Mouse (Mus musculus): ENCODE measurements at regions not wholly inside any gene's neighbourhood (a gene's known extent, or its start where the extent isn't known, plus 50 kb on each side); places are given as distances from the start of the nearest gene placed in this dataset.

DNA sequence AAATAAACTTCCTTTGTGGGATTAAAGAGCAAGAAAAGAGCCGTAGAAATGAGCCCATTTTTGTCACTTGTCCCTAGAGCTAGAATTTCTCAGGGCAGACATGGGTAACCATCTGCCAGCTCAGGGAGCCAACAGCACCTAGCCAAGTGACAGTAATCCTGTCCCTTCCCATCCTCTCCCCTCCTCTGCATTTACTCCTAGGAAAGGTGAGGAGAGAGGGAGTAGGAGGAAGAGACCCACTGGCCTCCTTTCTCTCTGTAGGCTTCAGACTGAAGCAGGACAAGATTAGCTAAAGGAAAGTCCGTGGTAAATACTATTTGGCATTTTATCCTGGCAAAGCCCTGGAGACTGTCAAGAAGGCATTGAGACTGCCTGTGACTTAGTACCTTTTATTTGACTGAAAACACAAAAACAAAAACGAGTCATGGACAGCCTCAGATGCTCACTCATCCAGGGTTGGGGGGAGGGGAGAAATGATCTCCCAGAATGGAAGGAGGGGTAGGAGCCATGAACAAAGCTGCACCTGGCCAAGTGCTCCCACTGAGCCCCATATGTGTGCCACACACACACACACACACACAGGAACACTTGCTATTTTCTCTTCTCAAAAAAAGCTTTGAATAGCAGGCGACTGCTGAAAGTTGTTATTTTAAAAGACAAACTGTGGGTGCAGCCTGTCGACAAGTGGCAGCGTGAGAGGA, 136.6 kb upstream of the Zfand5 start:
- Histone ChIP-seq H3K4me2 (ENCODE audit: low read depth) (no peak overlapping the region), H3K9ac (replicated peaks) (no peak overlapping the region), H3K27ac (no peak overlapping the region), H3K9me3 (ENCODE audit: control insufficient read depth, low read length) (no peaks in the 10 kb centered on the region), H3K27me3 (ENCODE audit: control insufficient read depth, insufficient read depth, low read length) (no peaks in the 10 kb centered on the region), H3K4me3 (ENCODE audit: insufficient read depth in 1 of 2, low read depth in 2 of 2, low read length in 2 of 2) (no peak overlapping the region), H3K36me3 (replicated peaks; ENCODE audit: control insufficient read depth, insufficient read depth, low read depth) (no peaks in the 10 kb centered on the region), H3K4me1 (replicated peaks; ENCODE audit: control insufficient read depth in 2 of 2, insufficient read depth in 2 of 2, low read length in 1 of 2) (no peaks in the 10 kb centered on the region)
- 52% methylated on average over 6 of the region's 6 CpGs for WGBS (ENCODE audit: insufficient replicate concordance)
- DNase-seq (ENCODE audit: low read depth in 3 of 3, low spot score in 3 of 3) (no peak), ATAC-seq (ENCODE audit: insufficient read depth) (no peak)
- TF ChIP-seq EP300 (IDR thresholded peaks at IDR 0.05; ENCODE audit: low read depth) (no peak), CTCF (IDR thresholded peaks at IDR 0.05; ENCODE audit: low read depth) (no peak)

DNA sequence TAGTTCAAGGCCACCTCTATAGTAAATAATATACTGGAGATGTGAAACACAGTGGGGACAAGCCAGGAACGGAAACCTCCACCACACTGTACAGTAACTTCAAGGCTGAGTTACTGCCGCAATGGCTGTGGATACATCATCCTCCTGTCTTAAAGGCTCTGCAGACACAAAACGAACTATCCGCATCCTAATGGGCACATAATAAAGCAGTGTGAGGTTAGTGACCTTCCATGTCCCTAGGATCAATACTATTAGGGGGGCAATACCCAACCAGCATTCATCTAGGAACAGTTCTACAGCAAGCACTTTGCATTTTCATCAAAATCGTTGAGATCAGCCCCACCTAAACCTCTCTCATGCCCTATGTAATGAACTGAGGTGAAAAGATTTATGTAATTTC, 142.4 kb upstream of the Zfand5 start:
- ATAC-seq (ENCODE audit: insufficient read depth) (no peak), DNase-seq (ENCODE audit: low read depth in 3 of 3, low spot score in 3 of 3) (no peak)
- no peak overlapping the region for H3K4me2 ChIP-seq (ENCODE audit: low read depth)
- no peak overlapping the region for H3K9ac ChIP-seq (replicated peaks)
- H3K36me3 ChIP-seq (replicated peaks; ENCODE audit: control insufficient read depth, insufficient read depth, low read depth), result no peaks in the 10 kb centered on the region
- H3K4me3 ChIP-seq (ENCODE audit: insufficient read depth in 1 of 2, low read depth in 2 of 2, low read length in 2 of 2), result no peak overlapping the region
- peaks cover 0 to 2% of the 10 kb centered on the region in 2 experiments; a peak in 1 of 4 replicates for H3K4me1 ChIP-seq (replicated peaks; ENCODE audit: control insufficient read depth in 2 of 2, insufficient read depth in 2 of 2, low read length in 1 of 2)
- H3K9me3 ChIP-seq (ENCODE audit: control insufficient read depth, low read length), result no peaks in the 10 kb centered on the region
- TF ChIP-seq CTCF (IDR thresholded peaks at IDR 0.05; ENCODE audit: low read depth), result no peak
- no peak for TF ChIP-seq EP300 (IDR thresholded peaks at IDR 0.05; ENCODE audit: low read depth)
- 65% methylated on average over 5 of the region's 5 CpGs for WGBS (ENCODE audit: insufficient replicate concordance)
- no peaks in the 10 kb centered on the region for H3K27me3 ChIP-seq (ENCODE audit: control insufficient read depth, insufficient read depth, low read length)
- H3K27ac ChIP-seq, result no peak overlapping the region

DNA sequence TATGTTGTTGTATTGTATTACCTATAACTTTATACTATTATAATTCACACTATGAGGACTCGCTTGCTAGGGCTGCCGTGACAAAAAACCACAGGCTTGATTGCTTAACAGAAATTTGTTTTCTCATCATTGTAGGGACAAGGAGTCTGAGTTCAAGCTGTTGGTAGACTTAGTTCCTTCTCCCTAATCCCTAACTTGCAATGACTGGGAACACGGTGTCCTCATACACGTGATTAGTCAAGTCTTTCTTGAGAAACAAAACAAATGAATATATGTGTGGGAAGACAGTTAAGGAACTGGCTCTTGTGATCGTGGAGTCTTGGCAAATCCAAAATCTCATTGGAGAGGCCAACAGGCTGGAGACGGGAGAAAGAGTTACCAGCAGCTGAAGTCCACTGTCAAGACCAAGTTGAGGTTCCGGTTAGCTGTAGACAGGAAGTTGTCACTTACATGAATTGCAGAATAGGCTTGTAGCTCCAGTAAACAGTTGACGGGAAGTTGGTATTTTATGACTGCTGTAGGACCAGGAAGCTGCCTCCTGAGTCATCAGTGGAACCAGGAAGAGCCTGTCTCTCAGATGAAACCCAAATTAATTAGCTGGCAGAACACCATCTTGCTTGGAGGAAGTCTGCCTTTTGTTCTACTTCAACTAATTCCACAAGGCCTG, 144.9 kb upstream of the Zfand5 start:
- no peak overlapping the region for H3K4me3 ChIP-seq (ENCODE audit: insufficient read depth in 1 of 2, low read depth in 2 of 2, low read length in 2 of 2)
- peaks cover 0 to 2% of the 10 kb centered on the region in 2 experiments; a peak in 1 of 4 replicates for H3K4me1 ChIP-seq (replicated peaks; ENCODE audit: control insufficient read depth in 2 of 2, insufficient read depth in 2 of 2, low read length in 1 of 2)
- no peaks in the 10 kb centered on the region for H3K27me3 ChIP-seq (ENCODE audit: control insufficient read depth, insufficient read depth, low read length)
- H3K27ac ChIP-seq, result no peak overlapping the region
- no peak overlapping the region for H3K4me2 ChIP-seq (ENCODE audit: low read depth)
- WGBS (ENCODE audit: insufficient replicate concordance), result 49% methylated on average over 8 of the region's 8 CpGs
- no peak overlapping the region for H3K9ac ChIP-seq (replicated peaks)
- no peaks in the 10 kb centered on the region for H3K9me3 ChIP-seq (ENCODE audit: control insufficient read depth, low read length)
- no peak for TF ChIP-seq CTCF (IDR thresholded peaks at IDR 0.05; ENCODE audit: low read depth)
- TF ChIP-seq EP300 (IDR thresholded peaks at IDR 0.05; ENCODE audit: low read depth), result no peak
- no peaks in the 10 kb centered on the region for H3K36me3 ChIP-seq (replicated peaks; ENCODE audit: control insufficient read depth, insufficient read depth, low read depth)
- no peak for ATAC-seq (ENCODE audit: insufficient read depth)
- DNase-seq (ENCODE audit: low read depth in 3 of 3, low spot score in 3 of 3), result no peak

DNA sequence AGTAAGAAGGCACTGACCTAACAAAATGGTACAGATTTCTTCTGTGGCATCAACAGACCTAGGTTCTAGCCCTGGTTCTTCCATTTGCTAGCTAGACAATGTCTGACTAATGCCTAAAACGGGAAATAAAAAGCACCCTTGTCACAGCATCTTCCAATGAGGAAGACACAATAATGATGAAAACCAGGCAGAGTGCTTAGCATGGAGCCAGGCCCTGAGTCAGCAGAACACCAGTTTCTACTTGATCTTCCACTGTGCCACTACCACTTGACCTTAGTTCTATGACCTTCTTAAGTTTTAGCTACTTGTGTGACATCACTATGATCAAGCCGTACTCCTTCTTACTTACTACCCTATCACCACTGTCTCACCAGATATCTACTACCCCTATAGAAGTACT, 145.4 kb upstream of the Zfand5 start:
- no peak overlapping the region for H3K27ac ChIP-seq
- TF ChIP-seq CTCF (IDR thresholded peaks at IDR 0.05; ENCODE audit: low read depth) (no peak), EP300 (IDR thresholded peaks at IDR 0.05; ENCODE audit: low read depth) (no peak)
- no peak for ATAC-seq (ENCODE audit: insufficient read depth)

DNA sequence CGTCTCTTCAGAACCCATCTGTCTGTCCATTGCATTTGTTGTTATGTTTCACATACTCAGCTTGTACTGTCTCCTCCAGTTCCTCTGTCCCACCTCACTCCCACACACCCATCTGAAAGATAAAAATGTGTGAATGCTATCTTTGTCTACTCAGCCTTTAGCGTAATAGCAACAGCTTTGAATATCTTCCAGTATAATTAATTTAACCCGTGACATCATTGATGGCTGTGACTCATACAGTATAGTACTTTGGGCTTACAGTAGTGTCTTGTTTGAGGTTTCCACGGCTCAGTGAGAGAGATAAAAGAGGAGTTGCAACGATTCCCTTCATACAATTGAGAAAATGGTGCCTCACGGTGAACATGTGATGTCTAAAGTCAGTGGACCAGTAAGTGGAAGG, 152.6 kb upstream of the Zfand5 start:
- DNase-seq (ENCODE audit: low read depth in 3 of 3, low spot score in 3 of 3) (no peak), ATAC-seq (ENCODE audit: insufficient read depth) (no peak)
- TF ChIP-seq EP300 (IDR thresholded peaks at IDR 0.05; ENCODE audit: low read depth), result no peak
- no peak for TF ChIP-seq CTCF (IDR thresholded peaks at IDR 0.05; ENCODE audit: low read depth)
- Histone ChIP-seq H3K4me2 (ENCODE audit: low read depth) (no peak overlapping the region), H3K27me3 (ENCODE audit: control insufficient read depth, insufficient read depth, low read length) (no peaks in the 10 kb centered on the region), H3K9me3 (ENCODE audit: control insufficient read depth, low read length) (no peaks in the 10 kb centered on the region), H3K9ac (replicated peaks) (no peak overlapping the region), H3K4me3 (ENCODE audit: insufficient read depth in 1 of 2, low read depth in 2 of 2, low read length in 2 of 2) (no peak overlapping the region), H3K27ac (no peak overlapping the region), H3K4me1 (replicated peaks; ENCODE audit: control insufficient read depth in 2 of 2, insufficient read depth in 2 of 2, low read length in 1 of 2) (no peaks in the 10 kb centered on the region), H3K36me3 (replicated peaks; ENCODE audit: control insufficient read depth, insufficient read depth, low read depth) (no peaks in the 10 kb centered on the region)
- 62% methylated on average over 6 of the region's 6 CpGs for WGBS (ENCODE audit: insufficient replicate concordance)

More for the DNA sequence above, 145.4 kb upstream of the Zfand5 start:
- Histone ChIP-seq H3K27me3 (ENCODE audit: control insufficient read depth, insufficient read depth, low read length) (no peaks in the 10 kb centered on the region), H3K36me3 (replicated peaks; ENCODE audit: control insufficient read depth, insufficient read depth, low read depth) (no peaks in the 10 kb centered on the region), H3K9me3 (ENCODE audit: control insufficient read depth, low read length) (no peaks in the 10 kb centered on the region), H3K4me2 (ENCODE audit: low read depth) (no peak overlapping the region), H3K9ac (replicated peaks) (no peak overlapping the region), H3K4me1 (replicated peaks; ENCODE audit: control insufficient read depth in 2 of 2, insufficient read depth in 2 of 2, low read length in 1 of 2) (peaks cover 0 to 2% of the 10 kb centered on the region in 2 experiments; a peak in 1 of 4 replicates), H3K4me3 (ENCODE audit: insufficient read depth in 1 of 2, low read depth in 2 of 2, low read length in 2 of 2) (no peak overlapping the region)
- 55% methylated on average over 2 of the region's 2 CpGs for WGBS (ENCODE audit: insufficient replicate concordance)
- DNase-seq (ENCODE audit: low read depth in 3 of 3, low spot score in 3 of 3), result no peak
